Mouse (Mus musculus) gastrocnemius, postnatal 10 days (tissue): ENCODE measurements at regions not wholly inside any gene's neighbourhood (a gene's known extent, or its start where the extent isn't known, plus 50 kb on each side); places are given as distances from the start of the nearest gene placed in this dataset.

Experiments
- DNase-seq: peaks from one replicate; pipeline ENCODE4 v3.0.0; 2021; ENCODE audit warnings: mixed read lengths

- no peak for DNase-seq
Observed at GRCm38 (mm10) chr13:90584766-90585165, 320.4 kb downstream of the Atp6ap1l start.

DNA sequence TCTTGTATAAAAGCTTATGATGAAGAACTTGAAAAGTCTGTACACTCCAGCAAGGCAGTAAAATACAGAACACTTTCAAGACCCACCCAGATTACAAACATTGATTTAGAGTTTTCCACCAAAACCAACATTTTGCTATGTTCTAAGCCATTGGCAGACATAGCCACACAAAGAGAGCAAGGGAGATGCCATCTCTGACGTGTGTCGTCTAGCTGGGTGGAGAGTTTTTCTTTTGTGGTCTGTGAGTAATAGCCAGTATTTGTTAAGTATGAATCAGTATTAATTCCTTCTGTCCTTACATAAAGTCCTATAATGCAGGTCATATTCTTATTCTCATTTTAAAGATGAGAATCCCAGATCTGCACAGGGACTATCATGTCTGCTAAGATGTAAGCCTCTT lies 329.8 kb downstream of the Atp6ap1l start:
- DNase-seq, result no peak

GRCm38 (mm10) chr13:90572580-90572979 lies 332.6 kb downstream of the Atp6ap1l start:
- DNase-seq, result no peak

DNA sequence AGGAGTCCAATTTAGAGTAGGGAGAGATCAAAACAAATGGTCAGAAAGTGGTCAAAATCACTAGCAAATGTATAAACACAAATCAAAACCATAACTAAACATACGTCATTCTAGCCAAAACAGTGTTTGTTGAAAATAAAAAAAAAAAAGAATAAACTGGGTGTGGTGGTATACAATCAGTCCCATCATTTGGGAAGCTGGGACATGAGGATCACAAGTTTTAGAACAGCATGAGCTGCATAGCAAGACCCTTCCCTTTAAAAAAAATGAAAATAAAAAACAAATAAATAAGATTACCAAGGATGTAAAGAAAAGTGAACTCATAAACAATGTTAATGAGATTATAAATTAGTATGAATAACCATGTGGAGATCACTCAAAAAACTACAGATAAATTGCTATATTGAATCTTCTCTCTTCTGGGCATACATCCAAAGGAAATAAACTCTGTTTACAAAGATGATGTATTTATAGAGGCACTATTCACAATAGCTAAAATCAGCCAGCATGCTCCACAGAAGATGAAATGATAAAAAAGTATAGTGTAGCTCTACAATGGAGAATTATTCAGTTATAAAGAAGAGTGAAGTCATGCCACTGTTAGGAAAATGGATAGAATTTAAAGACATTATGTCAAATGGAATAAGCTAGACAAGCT lies 341.8 kb downstream of the Atp6ap1l start:
- no peak for DNase-seq

DNA sequence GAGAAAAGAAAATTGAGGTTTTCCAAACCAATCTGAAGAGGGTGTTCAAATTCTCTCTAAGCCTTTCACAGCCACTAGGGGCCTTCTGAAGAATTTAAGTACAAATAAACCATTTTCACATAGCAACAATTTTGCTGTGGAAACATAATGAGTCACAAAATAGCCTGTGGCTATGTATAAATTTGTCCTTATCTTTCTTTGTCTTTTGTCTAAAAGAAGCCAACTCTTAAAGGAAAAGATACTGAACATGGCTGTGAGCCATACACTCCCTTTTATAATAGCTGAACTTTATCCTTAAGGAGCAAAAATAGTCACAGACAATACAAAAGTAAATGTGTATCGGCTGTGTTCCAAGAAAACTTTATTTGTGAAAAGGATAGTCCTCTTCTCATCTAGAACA lies 345.1 kb downstream of the Atp6ap1l start:
- DNase-seq, result no peak

DNA sequence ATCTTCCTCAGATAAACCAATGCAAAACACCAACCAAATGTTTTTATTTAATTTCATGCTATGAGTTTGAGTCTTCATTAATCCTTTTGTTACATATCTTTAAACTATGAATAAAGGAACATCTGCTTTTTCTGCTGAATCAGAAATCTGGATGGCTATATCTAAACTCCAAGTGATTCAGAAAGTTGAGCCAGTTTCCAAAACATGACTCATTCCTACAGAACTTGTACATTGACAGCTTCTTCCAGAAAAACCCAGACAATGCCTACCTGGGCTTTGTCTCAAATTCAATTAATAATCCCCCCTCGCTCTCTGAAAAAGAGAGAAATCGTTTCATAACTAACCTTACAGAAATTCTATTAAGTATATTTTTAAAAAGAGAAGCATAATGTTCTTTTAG lies 345.7 kb downstream of the Atp6ap1l start:
- DNase-seq, result no peak

DNA sequence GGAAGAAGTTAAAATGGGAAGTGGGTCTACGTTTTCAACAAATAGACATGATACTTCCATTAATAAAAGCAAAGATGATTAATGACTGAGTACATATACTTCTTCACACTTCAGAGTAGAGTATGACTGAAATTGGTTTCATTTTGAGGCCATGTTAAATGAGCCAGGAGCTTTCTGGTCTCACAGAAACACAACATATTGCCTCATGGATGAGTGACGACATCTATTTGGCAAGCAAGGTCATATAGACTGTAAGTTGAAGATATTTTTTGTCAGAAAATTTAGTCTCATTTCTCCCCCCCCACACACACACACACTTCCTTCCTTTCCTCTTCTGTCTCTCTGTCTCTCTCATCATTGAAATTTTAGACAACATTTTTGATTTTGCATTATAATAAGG lies 354.0 kb downstream of the Atp6ap1l start:
- DNase-seq, result no peak

- DNase-seq, result no peak
Observed at GRCm38 (mm10) chr13:90546288-90547035, 358.7 kb downstream of the Atp6ap1l start.

GRCm38 (mm10) chr13:90545816-90546215 lies 359.3 kb downstream of the Atp6ap1l start:
- no peak for DNase-seq

DNA sequence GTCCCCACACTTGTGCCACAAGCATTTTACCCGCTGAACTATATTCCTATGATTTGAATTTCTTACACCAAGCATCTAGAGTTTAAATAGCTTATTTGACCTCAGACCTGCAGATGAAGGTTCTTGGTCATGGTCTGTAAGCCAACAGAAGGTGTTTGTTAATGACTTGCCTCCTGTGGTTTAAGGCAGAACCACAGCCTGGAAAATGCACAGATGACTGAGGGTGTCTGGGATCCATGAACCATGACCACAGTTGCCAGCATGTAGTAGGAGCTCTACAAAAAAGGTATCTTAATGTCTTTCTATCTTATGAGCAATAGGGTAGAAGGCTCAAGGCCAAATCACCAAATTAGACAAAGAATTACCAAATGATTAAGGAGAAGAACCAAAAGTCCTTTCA lies 367.6 kb downstream of the Atp6ap1l start:
- DNase-seq, result no peak

DNA sequence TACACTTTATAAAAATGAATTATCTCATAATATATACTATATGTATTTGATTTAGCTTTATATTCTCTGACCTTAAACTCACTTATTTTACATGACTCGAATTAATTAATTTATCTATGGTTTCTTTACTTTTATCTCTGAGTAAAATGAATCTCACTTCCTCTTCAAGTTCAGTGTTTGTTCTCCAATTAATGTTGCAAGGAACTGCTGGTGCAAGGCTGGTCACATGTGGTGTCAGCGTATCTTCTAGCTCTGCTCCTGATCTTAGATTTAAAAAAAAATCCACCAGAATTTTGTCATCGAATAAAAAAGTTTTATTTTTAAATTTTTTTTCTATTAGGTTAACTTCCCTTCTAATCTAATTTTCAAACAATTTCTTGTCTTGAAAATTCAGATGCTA lies 378.2 kb downstream of the Atp6ap1l start:
- no peak for DNase-seq

- DNase-seq, result no peak
Observed at GRCm38 (mm10) chr13:90525801-90526200, 379.4 kb downstream of the Atp6ap1l start.

DNA sequence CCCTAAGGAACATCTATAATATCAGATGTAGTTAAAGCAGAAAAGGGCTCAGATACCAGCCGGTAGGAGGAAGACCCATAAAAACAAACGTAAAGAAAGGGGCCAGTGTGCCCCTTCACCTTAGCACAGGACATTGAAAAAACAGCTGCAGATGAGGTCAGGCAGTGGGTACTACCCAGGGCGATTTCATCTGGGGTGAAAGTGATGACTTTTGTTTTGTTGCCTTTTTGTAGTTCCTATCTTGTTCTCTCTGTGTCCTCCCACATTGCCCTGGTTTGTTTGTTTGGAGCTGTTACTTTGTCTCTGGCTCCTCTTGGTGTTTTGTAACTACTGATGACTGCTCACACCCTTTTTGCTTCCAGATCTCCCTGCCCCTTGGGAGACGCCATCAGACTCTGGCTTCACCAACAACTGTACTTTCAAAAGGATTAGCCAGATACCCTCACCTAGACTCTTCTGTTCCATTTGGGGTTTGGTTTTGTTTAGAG lies 383.4 kb downstream of the Atp6ap1l start:
- DNase-seq, result no peak

GRCm38 (mm10) chr13:90520992-90521757 lies 384.0 kb downstream of the Atp6ap1l start:
- DNase-seq, result no peak

DNA sequence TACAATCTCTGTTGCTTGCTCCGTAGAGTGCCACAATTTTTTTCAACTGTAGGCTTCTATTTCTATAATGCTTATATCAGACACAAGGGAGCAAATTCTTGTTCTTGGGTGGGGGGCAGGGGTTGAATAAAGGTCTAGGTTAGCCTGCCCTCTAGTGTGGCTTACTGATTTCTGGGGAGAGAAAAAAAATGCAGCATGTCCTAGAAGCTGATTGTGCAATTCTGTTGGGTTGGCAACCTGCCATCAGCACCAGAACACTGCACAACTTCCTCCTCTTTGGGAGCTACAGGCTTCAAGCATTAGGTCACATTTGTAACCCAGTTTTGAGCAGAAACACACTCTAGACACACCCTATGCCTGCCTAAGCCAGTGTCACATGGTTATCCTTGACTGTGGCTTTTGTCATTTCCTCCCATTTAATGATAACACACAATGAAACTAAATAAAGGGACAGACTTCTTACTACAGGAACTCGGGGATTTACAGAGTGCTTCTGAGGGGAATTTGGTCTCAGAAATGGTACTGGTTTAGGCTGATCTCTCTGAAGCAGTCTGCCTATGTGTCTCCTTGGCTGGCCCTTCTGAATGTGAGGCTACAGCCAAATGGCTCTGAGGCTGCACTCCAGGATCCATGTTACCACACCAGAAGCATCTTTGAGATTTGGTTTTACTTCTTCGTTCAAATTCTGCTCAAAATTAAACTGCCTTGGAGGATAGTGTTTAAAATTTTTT lies 389.2 kb downstream of the Atp6ap1l start:
- peak; percentile 71 for DNase-seq

GRCm38 (mm10) chr13:90513867-90514266 lies 391.3 kb downstream of the Atp6ap1l start:
- DNase-seq, result no peak

DNA sequence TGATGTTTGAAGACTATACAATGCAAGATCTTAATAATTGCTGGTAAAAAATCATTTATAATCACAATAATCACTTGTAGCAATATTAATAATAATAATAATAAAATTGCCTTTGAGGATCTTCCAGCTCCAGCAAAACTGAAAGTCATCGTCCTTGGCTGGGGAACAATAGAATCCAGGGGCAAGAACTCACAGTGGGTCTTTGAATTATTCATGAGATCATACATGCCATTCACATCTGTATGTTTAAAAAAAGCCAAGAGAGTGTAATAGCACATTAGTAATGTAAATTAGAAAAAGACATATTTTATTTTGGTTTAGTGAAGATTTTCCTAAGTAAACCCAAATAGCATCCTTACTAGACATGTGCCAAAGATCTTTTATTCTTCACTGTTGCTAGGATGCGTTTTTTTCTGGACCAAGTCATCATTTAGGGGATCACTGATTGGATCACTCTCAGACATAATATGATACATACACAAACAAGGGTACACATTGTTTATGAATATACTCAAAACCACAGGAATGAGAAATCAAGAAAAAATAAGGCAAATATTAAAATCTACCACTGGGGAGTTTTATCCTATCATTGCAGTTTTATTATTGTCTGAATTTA lies 392.3 kb downstream of the Atp6ap1l start:
- no peak for DNase-seq

DNA sequence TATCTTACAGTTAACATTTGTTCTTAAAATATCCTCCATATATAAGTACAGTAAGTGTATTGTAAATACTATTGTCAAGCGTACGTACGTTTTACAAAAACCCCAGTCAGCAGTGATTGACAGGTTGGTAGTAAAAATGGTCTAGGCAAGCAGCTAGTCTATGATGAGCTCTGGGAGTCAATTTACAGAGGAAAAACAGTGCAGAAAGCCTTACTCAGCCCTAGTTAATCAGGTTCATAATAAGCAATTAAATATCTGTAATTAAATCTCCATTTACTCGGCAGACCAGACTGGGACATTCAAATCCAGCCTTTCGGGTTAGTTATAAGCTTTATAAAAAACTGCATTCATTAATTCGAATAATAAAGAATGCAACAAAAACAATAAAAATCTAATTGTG lies 394.7 kb downstream of the Atp6ap1l start:
- DNase-seq, result no peak

DNA sequence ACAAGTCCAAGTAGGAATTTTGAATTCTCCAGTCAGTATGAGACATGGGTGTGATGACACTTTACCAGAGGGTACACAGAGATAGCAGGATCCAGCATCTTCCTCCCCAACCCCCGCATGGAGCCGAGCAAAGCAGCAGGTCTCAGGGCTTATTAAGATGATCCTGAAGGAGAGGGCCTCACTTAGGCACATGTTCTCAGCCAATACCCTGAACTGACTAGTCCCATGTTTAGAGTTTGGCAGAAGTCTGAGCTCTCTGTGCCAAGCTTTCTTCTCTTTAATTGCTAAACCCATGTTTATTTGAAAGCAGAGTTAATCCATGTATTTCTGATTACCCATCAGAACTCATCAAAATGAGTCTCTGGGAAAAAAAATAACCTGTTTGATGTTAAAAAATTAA lies 402.0 kb downstream of the Atp6ap1l start:
- no peak for DNase-seq

GRCm38 (mm10) chr13:90502141-90502540 lies 403.0 kb downstream of the Atp6ap1l start:
- DNase-seq, result no peak

- DNase-seq, result no peak
Observed at GRCm38 (mm10) chr13:90498978-90499377, 406.2 kb downstream of the Atp6ap1l start.

DNA sequence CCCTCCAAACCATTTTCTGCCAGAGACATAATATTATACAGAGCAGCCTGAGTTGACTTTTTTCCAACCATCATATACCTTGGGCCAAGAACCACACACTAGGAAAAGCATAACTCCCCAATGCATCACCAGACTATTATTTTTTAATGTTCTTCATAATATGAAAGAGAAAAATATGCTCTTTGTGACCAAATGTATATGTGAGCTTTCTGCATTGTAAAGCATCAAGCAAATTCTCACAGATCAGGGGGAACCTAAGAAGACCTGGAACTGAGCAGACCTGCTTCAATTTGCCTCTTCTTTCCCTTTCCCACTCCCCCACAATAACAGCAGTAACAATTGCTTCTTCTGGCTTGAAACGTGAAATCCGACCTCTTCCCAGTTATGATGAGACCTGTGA lies 407.6 kb downstream of the Atp6ap1l start:
- DNase-seq, result no peak
